Mouse (Mus musculus) frontal cortex, postnatal 36 days (tissue): ENCODE data around the gene B3gnt4.

Experiments
- DNase-seq, 2 experiments: peaks; one replicate each; pipeline ENCODE4 v3.0.0; 2022; ENCODE audit warnings: low spot score in 2 of 2

The B3gnt4 gene

GRCm38 (mm10) chr5:123525916-123526495, 15.7 kb downstream of the B3gnt4 start:
- DNase-seq, result no peak

DNA sequence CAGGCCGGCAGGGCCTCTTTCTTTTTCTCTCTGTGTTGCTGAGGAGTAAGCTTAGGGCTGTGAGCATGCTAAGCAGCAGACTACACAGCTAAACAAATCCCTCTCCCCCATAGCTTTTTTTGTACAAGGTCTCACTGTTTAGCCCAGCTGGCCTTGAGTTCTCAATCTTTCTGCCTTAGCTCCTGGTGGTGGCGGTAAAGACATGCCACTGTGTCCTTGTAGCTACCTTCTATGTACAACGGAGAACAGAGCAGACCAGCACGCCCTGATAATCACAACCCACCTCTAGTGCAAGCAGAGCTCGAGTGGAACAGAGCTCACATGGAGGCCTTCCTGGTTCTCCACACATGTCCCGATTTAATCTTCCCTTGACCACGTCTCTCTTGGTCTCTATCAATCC, 18.4 kb downstream of the B3gnt4 start:
- DNase-seq, result no peak

- DNase-seq, result no peak
These were observed 19.8 kb downstream of the B3gnt4 start for GRCm38 (mm10) chr5:123530056-123530455.

DNA sequence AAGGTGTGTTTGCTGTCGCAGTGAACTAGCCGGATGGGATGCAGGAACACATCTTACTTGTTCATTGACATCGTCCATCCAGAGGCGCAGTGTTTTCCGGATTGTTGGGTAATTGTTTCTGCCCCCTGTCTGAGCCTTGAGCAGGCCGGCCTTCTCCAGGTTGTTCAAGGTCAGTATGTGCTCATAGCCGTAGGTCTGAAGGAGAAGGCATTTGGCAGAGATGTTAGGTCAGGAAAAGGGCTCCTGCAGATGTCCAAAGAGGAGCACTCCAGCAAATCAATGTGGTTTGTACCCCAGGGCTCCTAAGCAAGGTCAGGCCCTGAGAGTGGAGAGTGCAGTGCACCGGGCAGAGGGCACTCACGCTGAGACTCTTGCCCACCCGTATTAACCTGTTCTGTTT, 23.5 kb downstream of the B3gnt4 start:
- no peak for DNase-seq

- no peak for DNase-seq
These were observed 45.4 kb downstream of the B3gnt4 start for GRCm38 (mm10) chr5:123555693-123556092.

- DNase-seq, result no peak
These were observed 46.2 kb downstream of the B3gnt4 start for GRCm38 (mm10) chr5:123556451-123556850.

DNA sequence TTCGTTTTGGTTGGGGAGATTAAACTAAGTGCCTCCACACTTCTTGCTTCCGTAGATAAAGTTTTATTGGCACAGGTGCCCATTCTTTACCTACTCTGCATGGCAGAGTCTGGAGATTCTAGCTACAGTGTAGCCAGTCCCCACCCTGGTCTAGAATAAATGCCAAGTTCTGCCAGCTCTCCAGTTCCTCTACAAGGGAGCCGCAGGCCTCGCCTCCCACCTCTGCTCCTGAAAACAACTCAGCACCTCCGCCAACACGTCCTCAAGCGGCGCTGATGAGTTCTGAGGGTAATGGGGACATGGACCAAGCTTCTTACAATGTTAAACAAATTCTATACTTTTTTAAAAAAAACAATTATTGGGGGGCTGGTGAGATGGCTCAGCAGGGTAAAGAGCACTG, 49.3 kb downstream of the B3gnt4 start:
- no peak for DNase-seq

DNA sequence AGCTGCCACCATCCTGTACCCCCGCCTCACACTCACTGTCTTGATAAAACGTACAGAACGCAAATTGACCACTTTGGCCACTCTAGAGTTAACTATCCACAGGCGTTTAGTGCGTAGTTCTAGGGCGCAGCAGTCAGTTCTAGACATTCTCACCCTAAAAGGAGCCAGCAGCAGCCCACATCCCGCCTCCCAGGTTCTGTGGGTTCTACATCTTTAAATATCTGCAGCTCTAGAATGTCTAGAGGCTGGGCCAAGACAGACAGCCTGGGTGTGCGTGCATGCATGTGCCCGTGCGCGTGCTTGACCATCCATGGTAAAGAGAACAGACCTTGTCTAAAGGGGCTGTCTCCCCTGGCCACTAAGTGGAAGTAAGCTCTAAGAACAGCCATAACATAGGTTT, 50.9 kb downstream of the B3gnt4 start:
- DNase-seq, result peak in 1 of 2 experiments; percentile 56
